Mouse (Mus musculus) MEL (cell line): ENCODE results near the gene Shld2. TPM values are rescaled to one million over a fixed set of nuclear protein-coding genes. Genes with fewer than 3 reads are reported as not detected.

ENCODE experiments used
- DNase-seq: peaks from one replicate; pipeline ENCODE4 v3.0.0; 2011; ENCODE audit warnings: low read depth, low spot score
- H3K27ac ChIP-seq: 2 replicates; pipeline ENCODE4 v1.5.1; 2012; ENCODE audit warnings: low read depth, mild to moderate bottlenecking, control low read depth, low read length, moderate library complexity; ENCODE audit not compliant: control insufficient read depth
- H3K27me3 ChIP-seq, 2 experiments: fragments of 150-350 bp in 1 of 2; sonication (generic) in 1 of 2; 2 replicates each; pipeline ENCODE4 v1.6.1; 2012; ENCODE audit warnings: low read length in 2 of 2, mild to moderate bottlenecking in 2 of 2, improper control_type of control experiment in 1 of 2, moderate library complexity in 1 of 2; ENCODE audit not compliant: insufficient read depth in 2 of 2, control insufficient read depth in 1 of 2
- H3K36me3 ChIP-seq, 2 experiments: 2 replicates each; pipeline ENCODE4 v1.6.1; 2012 to 2014; ENCODE audit warnings: low read length in 2 of 2, improper control_type of control experiment in 1 of 2, inconsistent platforms in 1 of 2, mild to moderate bottlenecking in 1 of 2; ENCODE audit not compliant: insufficient read depth in 2 of 2, control insufficient read depth in 1 of 2
- H3K4me1 ChIP-seq, 2 experiments: fragments of 150-350 bp in 1 of 2; sonication (generic) in 1 of 2; 2 replicates each; pipeline ENCODE4 v1.6.1; 2012; ENCODE audit warnings: low read length in 2 of 2, improper control_type of control experiment in 1 of 2, mild to moderate bottlenecking in 1 of 2; ENCODE audit not compliant: insufficient read depth in 2 of 2, control insufficient read depth in 1 of 2
- H3K4me3 ChIP-seq, 2 experiments: fragments of 150-350 bp in 1 of 2; sonication (generic) in 1 of 2; 2 replicates each; pipeline ENCODE4 v1.5.1; 2012; ENCODE audit warnings: low read depth in 2 of 2, low read length in 2 of 2, mild to moderate bottlenecking in 2 of 2, moderate library complexity in 2 of 2, control low read depth in 1 of 2, improper control_type of control experiment in 1 of 2; ENCODE audit not compliant: control insufficient read depth in 1 of 2, insufficient read depth in 1 of 2
- H3K79me2 ChIP-seq: 2 replicates; pipeline ENCODE4 v1.6.1; 2012; ENCODE audit warnings: mild to moderate bottlenecking, low read length, moderate library complexity; ENCODE audit not compliant: control insufficient read depth, poor library complexity, insufficient read depth
- H3K9ac ChIP-seq: 2 replicates; pipeline ENCODE4 v1.6.1; 2012; ENCODE audit warnings: low read depth, mild to moderate bottlenecking, control low read depth, low read length, moderate library complexity; ENCODE audit not compliant: control insufficient read depth, poor library complexity, severe bottlenecking
- H3K9me3 ChIP-seq: fragments of 150-350 bp; sonication (generic); replicated peaks from 2 replicates; pipeline ENCODE4 v1.6.1; 2012; ENCODE audit warnings: mild to moderate bottlenecking, low read length, improper control_type of control experiment, moderate library complexity; ENCODE audit not compliant: insufficient read depth
- BHLHE40 ChIP-seq: IDR thresholded peaks from 2 replicates; pipeline ENCODE4 v1.6.1; 2012; ENCODE audit warnings: low read depth, mild to moderate bottlenecking, inconsistent platforms, low read length, improper control_type of control experiment, borderline replicate concordance
- CHD1 ChIP-seq: IDR thresholded peaks from 2 replicates; pipeline ENCODE4 v1.6.1; 2012; ENCODE audit warnings: low read depth, mild to moderate bottlenecking, inconsistent platforms, low read length, improper control_type of control experiment
- CHD2 ChIP-seq: IDR thresholded peaks from 2 replicates; pipeline ENCODE4 v1.6.1; 2011; ENCODE audit warnings: low read length, improper control_type of control experiment
- E2F4 ChIP-seq: IDR thresholded peaks from 2 replicates; pipeline ENCODE4 v1.6.1; 2011; ENCODE audit warnings: low read depth, low read length, improper control_type of control experiment, borderline replicate concordance
- ELF1 ChIP-seq: IDR thresholded peaks from 2 replicates; pipeline ENCODE4 v1.6.1; 2014; ENCODE audit warnings: low read depth, mild to moderate bottlenecking, inconsistent platforms, low read length, improper control_type of control experiment, moderate library complexity
- EP300 ChIP-seq, 2 experiments: IDR thresholded peaks; 2 replicates each; pipeline ENCODE4 v1.6.1; 2011; ENCODE audit warnings: improper control_type of control experiment in 2 of 2, low read length in 2 of 2, low read depth in 1 of 2, mild to moderate bottlenecking in 1 of 2
- ETS1 ChIP-seq: IDR thresholded peaks from 2 replicates; pipeline ENCODE4 v1.6.1; 2012; ENCODE audit warnings: low read depth, mild to moderate bottlenecking, inconsistent platforms, low read length, improper control_type of control experiment, moderate library complexity
- GABPA ChIP-seq: IDR thresholded peaks from 2 replicates; pipeline ENCODE4 v1.6.1; 2012; ENCODE audit warnings: low read depth, mild to moderate bottlenecking, inconsistent platforms, low read length, improper control_type of control experiment, moderate library complexity
- GATA1 ChIP-seq: IDR thresholded peaks from 2 replicates; pipeline ENCODE4 v1.6.1; 2011; ENCODE audit warnings: low read depth, low read length, improper control_type of control experiment
- HCFC1 ChIP-seq: IDR thresholded peaks from 2 replicates; pipeline ENCODE4 v1.6.1; 2012; ENCODE audit warnings: low read depth, mild to moderate bottlenecking, inconsistent platforms, low read length, improper control_type of control experiment, moderate library complexity
- JUND ChIP-seq: IDR thresholded peaks from 2 replicates; pipeline ENCODE4 v1.6.1; 2011; ENCODE audit warnings: low read depth, mild to moderate bottlenecking, improper control_type of control experiment, low read length
- KAT2A ChIP-seq: conservative IDR thresholded peaks from 2 replicates; pipeline ENCODE4 v1.6.1; 2012; ENCODE audit warnings: low read depth, low read length, improper control_type of control experiment, inconsistent platforms
- MAFK ChIP-seq: IDR thresholded peaks from 2 replicates; pipeline ENCODE4 v1.6.1; 2011; ENCODE audit warnings: low read depth, mild to moderate bottlenecking, low read length, improper control_type of control experiment, borderline replicate concordance
- MAX ChIP-seq: IDR thresholded peaks from 2 replicates; pipeline ENCODE4 v1.6.1; 2011; ENCODE audit warnings: low read length, improper control_type of control experiment
- MXI1 ChIP-seq: IDR thresholded peaks from 2 replicates; pipeline ENCODE4 v1.6.1; 2011; ENCODE audit warnings: mild to moderate bottlenecking, low read depth, low read length, improper control_type of control experiment
- MYC ChIP-seq: IDR thresholded peaks from 2 replicates; pipeline ENCODE4 v1.6.1; 2011; ENCODE audit warnings: low read depth, mild to moderate bottlenecking, low read length, improper control_type of control experiment, moderate library complexity
- NELFE ChIP-seq: IDR thresholded peaks from 2 replicates; pipeline ENCODE4 v1.6.1; 2011; ENCODE audit warnings: low read depth, low read length, improper control_type of control experiment
- NRF1 ChIP-seq: IDR thresholded peaks from 2 replicates; pipeline ENCODE4 v1.6.1; 2014; ENCODE audit warnings: low read depth, mild to moderate bottlenecking, inconsistent platforms, low read length, improper control_type of control experiment, moderate library complexity; ENCODE audit not compliant: poor library complexity, insufficient read depth, severe bottlenecking
- POLR2A ChIP-seq, 2 experiments: IDR thresholded peaks; 2 replicates each; pipeline ENCODE4 v1.6.1; 2011 to 2012; ENCODE audit warnings: low read length in 2 of 2, mild to moderate bottlenecking in 2 of 2, control low read depth in 1 of 2, improper control_type of control experiment in 1 of 2, low read depth in 1 of 2, moderate library complexity in 1 of 2; ENCODE audit not compliant: control insufficient read depth in 1 of 2, insufficient read depth in 1 of 2, poor library complexity in 1 of 2
- POLR2AphosphoS2 ChIP-seq: IDR thresholded peaks from 2 replicates; pipeline ENCODE4 v1.6.1; 2011; ENCODE audit warnings: low read length, improper control_type of control experiment
- POLR2AphosphoS5 ChIP-seq: IDR thresholded peaks from 2 replicates; pipeline ENCODE4 v1.6.1; 2012; ENCODE audit warnings: low read depth, borderline replicate concordance, mild to moderate bottlenecking, inconsistent platforms, low read length, moderate library complexity, mixed read lengths
- RAD21 ChIP-seq: IDR thresholded peaks from 2 replicates; pipeline ENCODE4 v1.6.1; 2011; ENCODE audit warnings: mild to moderate bottlenecking, low read depth, low read length, improper control_type of control experiment
- RCOR1 ChIP-seq: IDR thresholded peaks from 2 replicates; pipeline ENCODE4 v1.6.1; 2012; ENCODE audit warnings: low read depth, mild to moderate bottlenecking, inconsistent platforms, low read length, improper control_type of control experiment
- SIN3A ChIP-seq: IDR thresholded peaks from 2 replicates; pipeline ENCODE4 v1.6.1; 2012; ENCODE audit warnings: low read length, improper control_type of control experiment, inconsistent platforms
- SMC3 ChIP-seq: IDR thresholded peaks from 2 replicates; pipeline ENCODE4 v1.6.1; 2011; ENCODE audit warnings: low read depth, low read length, improper control_type of control experiment
- TAL1 ChIP-seq: IDR thresholded peaks from 2 replicates; pipeline ENCODE4 v1.6.1; 2012; ENCODE audit warnings: mild to moderate bottlenecking, inconsistent platforms, low read length, moderate library complexity, mixed read lengths
- TBP ChIP-seq: IDR thresholded peaks from 2 replicates; pipeline ENCODE4 v1.8.0; 2011; ENCODE audit warnings: low read depth, low read length, improper control_type of control experiment
- TCF12 ChIP-seq: IDR thresholded peaks from 2 replicates; pipeline ENCODE4 v1.6.1; 2014; ENCODE audit warnings: low read depth, mild to moderate bottlenecking, inconsistent platforms, low read length, improper control_type of control experiment, moderate library complexity
- UBTF ChIP-seq: IDR thresholded peaks from 2 replicates; pipeline ENCODE4 v1.6.1; 2012; ENCODE audit warnings: low read depth, mild to moderate bottlenecking, inconsistent platforms, low read length, improper control_type of control experiment, moderate library complexity, borderline replicate concordance; ENCODE audit not compliant: insufficient read depth
- USF1 ChIP-seq: IDR thresholded peaks from 2 replicates; pipeline ENCODE4 v1.6.1; 2014; ENCODE audit warnings: low read depth, mild to moderate bottlenecking, inconsistent platforms, low read length, improper control_type of control experiment, moderate library complexity
- USF2 ChIP-seq, 2 experiments: IDR thresholded peaks; 2 replicates each; pipeline ENCODE4 v1.6.1; 2011 to 2012; ENCODE audit warnings: improper control_type of control experiment in 2 of 2, low read length in 2 of 2, borderline replicate concordance in 1 of 2, inconsistent platforms in 1 of 2, low read depth in 1 of 2, mild to moderate bottlenecking in 1 of 2; ENCODE audit not compliant: insufficient read depth in 1 of 2
- ZC3H11A ChIP-seq: IDR thresholded peaks from 2 replicates; pipeline ENCODE4 v1.6.1; 2012; ENCODE audit warnings: low read depth, mild to moderate bottlenecking, inconsistent platforms, low read length, improper control_type of control experiment
- ZKSCAN1 ChIP-seq: IDR thresholded peaks from 2 replicates; pipeline ENCODE4 v1.6.1; 2012; ENCODE audit warnings: low read depth, mild to moderate bottlenecking, inconsistent platforms, low read length, improper control_type of control experiment, moderate library complexity
- ZMIZ1 ChIP-seq: IDR thresholded peaks from 2 replicates; pipeline ENCODE4 v1.6.1; 2012; ENCODE audit warnings: low read depth, mild to moderate bottlenecking, inconsistent platforms, low read length, improper control_type of control experiment, moderate library complexity
- ZNF384 ChIP-seq: IDR thresholded peaks from 2 replicates; pipeline ENCODE4 v1.6.1; 2012; ENCODE audit warnings: low read depth, mild to moderate bottlenecking, inconsistent platforms, low read length, improper control_type of control experiment
- polyA plus RNA-seq, 2 experiments: library from polyadenylated mRNA; stranded (reverse) in 1 of 2; unstranded in 1 of 2; fragments of >175 nt in 1 of 2; fragments of >200 nt in 1 of 2; gene quantifications; 2 replicates each; pipeline versions ENCODE4 v1.2.1 to v1.2.4; 2012; ENCODE audit warnings: low replicate concordance in 2 of 2, low read depth in 1 of 2; ENCODE audit not compliant: insufficient read length in 2 of 2, insufficient read depth in 1 of 2, missing spikeins in 1 of 2
- total RNA-seq: library from RNA; depleted of rRNA; stranded (reverse); fragments of 300-350 nt; gene quantifications from 2 replicates; pipeline ENCODE4 v1.2.3, GENCODE M21; 2012; rRNA removed

The Shld2 gene
- total RNA-seq (7.9 and 9.2 TPM in 2 replicates), polyA plus RNA-seq (1 to 10 TPM in 1 of 2 experiments, not detected in 1; 7.0 TPM)

- H3K36me3 ChIP-seq, result peaks cover 6 to 31% of the 10 kb centered on the region in 2 experiments
- H3K27me3 ChIP-seq, result no peaks in the 10 kb centered on the region
- DNase-seq, result peak; percentile 91
- peak within 1 kb of the TSS; percentile 97 for H3K9ac ChIP-seq
- no peaks in the 10 kb centered on the region for H3K9me3 ChIP-seq
- peaks cover 40% of the 10 kb centered on the region for H3K79me2 ChIP-seq
- peak within 1 kb of the TSS; percentile 63 for H3K27ac ChIP-seq
- H3K4me1 ChIP-seq, result peaks cover 12 to 30% of the 10 kb centered on the region in 2 experiments
- H3K4me3 ChIP-seq, result peak within 1 kb of the TSS; percentile 91 to 93
- TF ChIP-seq MAX (no peak), HCFC1 (peak; percentile 41; the same call in 1 of the 2 replicates), ZNF384 (no peak), POLR2A (IDR thresholded peaks at IDR 0.05; ENCODE audit: control insufficient read depth in 1 of 2, insufficient read depth in 1 of 2, low read depth in 1 of 2, low read length in 2 of 2, poor library complexity in 1 of 2) (peak; percentile 82 to 96), CHD2 (no peak), E2F4 (no peak), MYC (no peak), EP300 (IDR thresholded peaks at IDR 0.05; ENCODE audit: low read depth in 1 of 2, low read length in 2 of 2) (no peak), GABPA (no peak), JUND (no peak), SMC3 (no peak), POLR2AphosphoS2 (peak; percentile 69; the same call in 1 of the 2 replicates), UBTF (0 out of 2 replicates have a peak, but pooled peaks have one; percentile 20), USF2 (IDR thresholded peaks at IDR 0.05; ENCODE audit: borderline replicate concordance in 1 of 2, insufficient read depth in 1 of 2, low read depth in 1 of 2, low read length in 2 of 2) (no peak), ZC3H11A (no peak), GATA1 (no peak), KAT2A (peak; percentile 36; the same call in 1 of the 2 replicates), TAL1 (no peak), ZKSCAN1 (no peak), MAFK (no peak), RCOR1 (no peak), CHD1 (no peak), ZMIZ1 (no peak; the same call in 1 of the 2 replicates), RAD21 (no peak), USF1 (no peak), SIN3A (peak; percentile 73), ETS1 (0 out of 2 replicates have a peak, but pooled peaks have one; percentile 27), BHLHE40 (peak; percentile 52; the same call in 1 of the 2 replicates), TBP (peak; percentile 71; the same call in 1 of the 2 replicates), TCF12 (peak; percentile 16; the same call in 1 of the 2 replicates), ELF1 (peak; percentile 70), POLR2AphosphoS5 (no peak; the same call in 1 of the 2 replicates), NELFE (peak; percentile 90), NRF1 (peak; percentile 78), MXI1 (no peak; the same call in 1 of the 2 replicates)
Observed at GRCm38 (mm10) chr14:34310234-34310965, at the start of gene Shld2, which contains the start of gene Glud1. Shld2 (minus strand) TSS chr14:34310493. Glud1 (plus strand) TSS chr14:34310727.
